Mouse (Mus musculus) embryonic facial prominence, embryonic 15.5 days (tissue): ENCODE measurements around the gene Flnc. TPM values are rescaled to one million over a fixed set of nuclear protein-coding genes. Genes with fewer than 3 reads are reported as not detected.

Experiments used
- ATAC-seq: fragments of 200-750 bp; cut with Nextera tagmentation; 2 replicates; pipeline ENCODE4 v1.8.0; 2017; ENCODE audit warnings: low read depth, moderate TSS enrichment; ENCODE audit not compliant: insufficient number of reproducible peaks, low FRiP score, low TSS enrichment
- H3K27ac ChIP-seq: fragments of 300-500 bp; sonication (generic); replicated peaks from 2 replicates; pipeline ENCODE4 v1.5.1; 2015; ENCODE audit warnings: mild to moderate bottlenecking, inconsistent platforms
- H3K27me3 ChIP-seq: fragments of 300-500 bp; sonication (generic); 2 replicates; pipeline ENCODE4 v1.6.1; 2015; ENCODE audit warnings: inconsistent platforms
- H3K36me3 ChIP-seq: fragments of 300-500 bp; sonication (generic); 2 replicates; pipeline ENCODE4 v1.6.1; 2015; ENCODE audit warnings: mild to moderate bottlenecking, inconsistent platforms
- H3K4me1 ChIP-seq: fragments of 300-500 bp; sonication (generic); 2 replicates; pipeline ENCODE4 v1.6.1; 2015; ENCODE audit warnings: inconsistent platforms
- H3K4me2 ChIP-seq: fragments of 300-500 bp; sonication (generic); replicated peaks from 2 replicates; pipeline ENCODE4 v1.6.1; 2015; ENCODE audit warnings: mild to moderate bottlenecking, inconsistent platforms
- H3K4me3 ChIP-seq: fragments of 300-500 bp; sonication (generic); replicated peaks from 2 replicates; pipeline ENCODE4 v1.5.1; 2015; ENCODE audit warnings: mild to moderate bottlenecking, inconsistent platforms
- H3K9ac ChIP-seq: fragments of 300-500 bp; sonication (generic); 2 replicates; pipeline ENCODE4 v1.6.1; 2015; ENCODE audit warnings: inconsistent platforms
- H3K9me3 ChIP-seq: fragments of 300-500 bp; sonication (generic); replicated peaks from 2 replicates; pipeline ENCODE4 v1.6.1; 2016; ENCODE audit warnings: inconsistent platforms
- WGBS: fragments of 180-500 bp; shearing (Covaris S2); methylation state at CpG from one replicate; pipeline ENCODE4 v1.1.7; 2015; 5-methylcytosine and 5-hydroxymethylcytosine counted together
- polyA plus RNA-seq: library from polyadenylated mRNA; unstranded; fragments of >200 nt; fragmentation: Nextera tagmentation; extraction: Ambion mirVana; gene quantifications from 2 replicates; pipeline ENCODE4 v1.2.1, GENCODE M21; 2015

Flnc gene
- polyA plus RNA-seq, 1 experiment from 2014 or later: 24.0 TPM

- 6% methylated on average over 6 of the region's 6 CpGs for WGBS
- 0 out of 2 replicates have a peak, but pooled peaks have one; percentile 22 for ATAC-seq
- Histone ChIP-seq H3K27me3 (peaks cover 10% of the 10 kb centered on the region; the same call in 1 of the 2 replicates), H3K9ac (0 out of 2 replicates have a peak overlapping the region, but pooled peaks have one; percentile 55), H3K36me3 (no peaks in the 10 kb centered on the region), H3K9me3 (no peaks in the 10 kb centered on the region), H3K4me3 (peak overlapping the region; percentile 75), H3K27ac (peak overlapping the region; percentile 81), H3K4me1 (peaks cover 22% of the 10 kb centered on the region), H3K4me2 (peak overlapping the region; percentile 87)
Measured at GRCm38 (mm10) chr6:29397575-29397974, 35.5 kb upstream of the Flnc start.

DNA sequence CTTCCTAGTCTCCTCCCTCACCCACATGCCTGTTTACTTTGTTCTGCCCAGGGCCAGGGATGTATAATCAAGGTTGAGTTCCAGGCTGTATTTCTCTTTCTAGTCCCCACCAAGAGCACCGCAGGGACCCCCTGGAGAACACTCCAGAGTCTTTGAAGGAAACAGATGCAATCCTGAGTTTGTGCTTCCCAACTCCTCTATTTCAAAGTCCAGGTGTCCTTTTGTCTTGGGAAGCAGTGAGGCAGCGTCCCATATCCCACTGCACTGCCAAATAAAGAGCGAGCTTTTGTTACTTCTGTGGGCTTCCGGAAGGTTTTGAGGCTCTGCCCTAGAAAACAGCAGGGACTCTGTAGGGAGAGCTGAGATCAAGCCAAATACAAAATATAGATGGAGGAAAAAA lies 33.2 kb upstream of the Flnc start:
- no peak overlapping the region for H3K9ac ChIP-seq
- no peak for ATAC-seq
- peaks cover 24% of the 10 kb centered on the region for H3K4me1 ChIP-seq
- H3K27ac ChIP-seq: no peak overlapping the region
- no peak overlapping the region for H3K4me3 ChIP-seq
- H3K9me3 ChIP-seq: no peaks in the 10 kb centered on the region
- no peak overlapping the region for H3K4me2 ChIP-seq
- WGBS: 85% methylated on average over 4 of the region's 4 CpGs
- no peaks in the 10 kb centered on the region for H3K36me3 ChIP-seq
- H3K27me3 ChIP-seq: peaks cover 8% of the 10 kb centered on the region; the same call in 1 of the 2 replicates

DNA sequence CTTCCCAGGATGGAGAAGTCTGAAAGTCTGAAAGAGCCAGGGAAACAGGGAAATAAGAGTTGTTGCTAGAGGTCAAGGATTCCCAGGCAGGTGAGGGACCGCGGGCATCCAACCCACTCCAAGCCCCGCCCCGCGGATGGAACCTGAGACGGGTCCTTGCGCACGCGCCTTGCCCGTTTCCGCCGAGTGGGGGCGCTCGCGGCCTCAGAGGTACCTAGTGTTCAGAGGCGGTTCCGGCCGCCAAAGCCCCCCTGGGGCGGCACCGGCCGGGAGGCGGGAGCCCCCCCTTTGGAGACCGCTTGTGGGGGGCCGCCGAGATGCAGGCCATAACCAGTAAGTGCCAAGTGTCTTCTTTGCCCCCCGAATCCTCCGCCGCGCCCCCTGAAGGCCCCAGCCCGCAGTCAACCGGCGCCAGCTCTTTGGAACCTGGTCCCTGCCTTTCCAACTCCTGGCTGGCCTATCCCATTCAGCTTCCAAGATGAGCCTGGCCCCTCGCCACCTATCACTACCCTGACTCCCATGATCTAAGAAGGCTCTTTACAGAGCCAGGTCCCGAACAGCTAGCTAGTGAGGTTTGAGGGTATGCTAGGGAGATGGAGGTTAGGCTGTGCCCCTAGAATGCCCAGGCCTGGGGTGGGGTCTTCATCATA lies 30.2 kb upstream of the Flnc start:
- ATAC-seq: no peak
- Histone ChIP-seq H3K36me3 (peaks cover 9% of the 10 kb centered on the region; the same call in 1 of the 2 replicates), H3K9me3 (no peaks in the 10 kb centered on the region), H3K4me2 (peak overlapping the region; percentile 42), H3K27ac (no peak overlapping the region), H3K4me3 (peak overlapping the region; percentile 22; the same call in 1 of the 2 replicates), H3K27me3 (0 out of 2 replicates have a peak, but pooled peaks cover 7% of the 10 kb centered on the region), H3K9ac (no peak overlapping the region), H3K4me1 (peaks cover 7% of the 10 kb centered on the region)
- 7% methylated on average over 34 of the region's 34 CpGs for WGBS

DNA sequence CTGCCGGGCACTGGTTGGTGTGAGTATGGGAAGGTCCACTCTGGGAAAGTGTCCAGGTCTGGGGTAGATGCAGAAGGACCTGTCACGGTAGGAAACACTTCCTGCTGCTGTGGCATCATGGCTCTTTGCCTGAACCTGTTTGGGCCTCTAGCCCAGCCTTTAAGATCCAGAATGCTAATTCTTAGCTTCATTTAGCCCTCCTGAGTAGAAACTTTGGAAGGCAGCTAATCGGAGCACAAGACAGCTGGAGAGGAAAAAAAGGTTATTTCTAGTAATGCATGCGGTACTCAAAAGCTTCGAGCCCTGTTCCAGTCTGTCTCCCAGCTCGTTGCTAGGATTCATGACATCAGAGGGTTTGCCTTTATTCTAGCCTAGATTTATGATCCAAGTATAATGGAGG lies 26.6 kb upstream of the Flnc start:
- H3K27ac ChIP-seq: no peak overlapping the region
- H3K4me2 ChIP-seq: no peak overlapping the region
- 0 out of 2 replicates have a peak, but pooled peaks cover 7% of the 10 kb centered on the region for H3K27me3 ChIP-seq
- no peak overlapping the region for H3K9ac ChIP-seq
- H3K9me3 ChIP-seq: no peaks in the 10 kb centered on the region
- no peak overlapping the region for H3K4me3 ChIP-seq
- ATAC-seq: no peak
- peaks cover 26% of the 10 kb centered on the region; the same call in 1 of the 2 replicates for H3K36me3 ChIP-seq
- 81% methylated on average over 6 of the region's 6 CpGs for WGBS
- H3K4me1 ChIP-seq: peaks cover 7% of the 10 kb centered on the region; the same call in 1 of the 2 replicates

DNA sequence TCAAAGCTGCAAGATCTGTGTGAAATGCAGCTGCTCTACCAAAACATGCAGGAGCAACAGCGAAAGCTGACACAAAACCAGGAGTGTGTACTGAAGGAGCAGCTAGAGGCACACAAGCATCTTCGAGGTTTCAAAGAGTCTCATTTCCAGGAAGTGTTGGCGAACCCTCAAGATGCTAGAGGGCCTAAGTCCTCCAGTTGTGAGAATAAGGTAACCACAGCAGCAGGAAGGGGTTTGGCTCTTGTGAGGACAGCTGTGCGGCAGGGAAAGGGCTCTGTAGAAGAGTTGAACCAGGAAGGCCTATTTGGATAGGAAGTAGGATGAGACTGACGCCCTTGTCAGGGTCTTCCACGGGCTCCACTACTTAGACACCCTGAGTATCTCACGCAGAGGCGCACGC lies 17.6 kb upstream of the Flnc start:
- H3K36me3 ChIP-seq: peaks cover 31% of the 10 kb centered on the region
- no peak for ATAC-seq
- 78% methylated on average over 9 of the region's 9 CpGs for WGBS
- no peaks in the 10 kb centered on the region for H3K4me1 ChIP-seq
- H3K4me2 ChIP-seq: no peak overlapping the region
- H3K27ac ChIP-seq: no peak overlapping the region
- no peaks in the 10 kb centered on the region for H3K27me3 ChIP-seq
- H3K9me3 ChIP-seq: no peaks in the 10 kb centered on the region
- H3K4me3 ChIP-seq: no peak overlapping the region
- no peak overlapping the region for H3K9ac ChIP-seq

- H3K27ac ChIP-seq: no peak overlapping the region
- no peak overlapping the region for H3K4me2 ChIP-seq
- no peak overlapping the region for H3K4me3 ChIP-seq
- H3K27me3 ChIP-seq: no peaks in the 10 kb centered on the region
- peaks cover 9% of the 10 kb centered on the region; the same call in 1 of the 2 replicates for H3K36me3 ChIP-seq
- H3K4me1 ChIP-seq: no peaks in the 10 kb centered on the region
- no peak for ATAC-seq
- 83% methylated on average over 2 of the region's 2 CpGs for WGBS
- H3K9ac ChIP-seq: no peak overlapping the region
- H3K9me3 ChIP-seq: no peaks in the 10 kb centered on the region
Measured at GRCm38 (mm10) chr6:29420596-29420995, 12.5 kb upstream of the Flnc start.

GRCm38 (mm10) chr6:29425118-29425517 lies 7.9 kb upstream of the Flnc start:
- no peak overlapping the region for H3K4me3 ChIP-seq
- H3K4me1 ChIP-seq: no peaks in the 10 kb centered on the region
- WGBS: 83% methylated on average over 8 of the region's 8 CpGs
- H3K27ac ChIP-seq: no peak overlapping the region
- no peak for ATAC-seq
- no peak overlapping the region for H3K4me2 ChIP-seq
- H3K9me3 ChIP-seq: no peaks in the 10 kb centered on the region
- no peaks in the 10 kb centered on the region for H3K27me3 ChIP-seq
- H3K9ac ChIP-seq: no peak overlapping the region
- H3K36me3 ChIP-seq: no peaks in the 10 kb centered on the region

DNA sequence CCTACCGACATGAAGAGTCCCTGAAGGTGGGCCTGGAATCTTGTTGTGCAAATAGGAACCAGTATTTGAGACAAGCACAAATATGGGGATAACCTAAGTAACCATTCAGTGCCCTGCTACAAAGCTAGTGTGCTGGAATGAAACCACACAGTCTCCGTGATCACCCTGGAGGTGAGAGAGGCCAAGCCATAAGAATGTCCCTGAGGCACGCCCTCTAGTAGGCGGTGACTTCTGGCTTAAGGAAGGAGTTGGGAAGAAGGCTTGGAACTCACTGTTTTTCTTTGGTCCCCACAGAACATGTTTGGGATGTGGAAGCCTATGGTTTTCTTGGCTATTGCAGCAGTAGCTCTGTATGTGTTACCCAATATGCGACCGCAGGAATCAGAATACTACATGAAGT lies 6.7 kb upstream of the Flnc start:
- WGBS: 73% methylated on average over 6 of the region's 6 CpGs
- Histone ChIP-seq H3K9ac (no peak overlapping the region), H3K4me3 (no peak overlapping the region), H3K27me3 (no peaks in the 10 kb centered on the region), H3K36me3 (no peaks in the 10 kb centered on the region), H3K9me3 (no peaks in the 10 kb centered on the region), H3K4me2 (no peak overlapping the region), H3K4me1 (peaks cover 6% of the 10 kb centered on the region), H3K27ac (no peak overlapping the region)
- no peak for ATAC-seq

DNA sequence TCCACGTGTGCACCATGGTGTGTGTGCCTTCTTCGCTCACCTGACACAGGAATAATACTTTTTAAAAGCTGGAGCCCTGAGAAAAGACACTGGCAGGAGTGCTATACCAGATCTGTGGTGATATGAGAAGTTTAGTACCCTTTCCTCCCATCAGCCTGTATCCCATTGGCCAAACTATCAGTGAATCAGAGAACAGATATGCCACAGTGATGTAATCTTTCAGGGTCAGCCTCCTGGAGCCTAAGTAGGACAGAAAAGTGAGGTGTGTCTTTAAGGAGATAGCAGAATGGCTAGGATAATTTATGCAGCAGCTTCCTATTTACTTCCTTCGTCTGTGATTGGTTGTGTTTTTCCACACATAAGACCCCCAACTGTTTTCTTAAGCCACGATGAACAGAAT lies 4.9 kb upstream of the Flnc start:
- no peaks in the 10 kb centered on the region; the same call in 1 of the 2 replicates for H3K27me3 ChIP-seq
- peaks cover 22% of the 10 kb centered on the region for H3K4me1 ChIP-seq
- no peak overlapping the region for H3K27ac ChIP-seq
- no peak overlapping the region for H3K9ac ChIP-seq
- no peak overlapping the region for H3K4me3 ChIP-seq
- WGBS: 56% methylated on average over 4 of the region's 4 CpGs
- H3K9me3 ChIP-seq: no peaks in the 10 kb centered on the region
- no peaks in the 10 kb centered on the region for H3K36me3 ChIP-seq
- no peak overlapping the region for H3K4me2 ChIP-seq
- ATAC-seq: no peak

DNA sequence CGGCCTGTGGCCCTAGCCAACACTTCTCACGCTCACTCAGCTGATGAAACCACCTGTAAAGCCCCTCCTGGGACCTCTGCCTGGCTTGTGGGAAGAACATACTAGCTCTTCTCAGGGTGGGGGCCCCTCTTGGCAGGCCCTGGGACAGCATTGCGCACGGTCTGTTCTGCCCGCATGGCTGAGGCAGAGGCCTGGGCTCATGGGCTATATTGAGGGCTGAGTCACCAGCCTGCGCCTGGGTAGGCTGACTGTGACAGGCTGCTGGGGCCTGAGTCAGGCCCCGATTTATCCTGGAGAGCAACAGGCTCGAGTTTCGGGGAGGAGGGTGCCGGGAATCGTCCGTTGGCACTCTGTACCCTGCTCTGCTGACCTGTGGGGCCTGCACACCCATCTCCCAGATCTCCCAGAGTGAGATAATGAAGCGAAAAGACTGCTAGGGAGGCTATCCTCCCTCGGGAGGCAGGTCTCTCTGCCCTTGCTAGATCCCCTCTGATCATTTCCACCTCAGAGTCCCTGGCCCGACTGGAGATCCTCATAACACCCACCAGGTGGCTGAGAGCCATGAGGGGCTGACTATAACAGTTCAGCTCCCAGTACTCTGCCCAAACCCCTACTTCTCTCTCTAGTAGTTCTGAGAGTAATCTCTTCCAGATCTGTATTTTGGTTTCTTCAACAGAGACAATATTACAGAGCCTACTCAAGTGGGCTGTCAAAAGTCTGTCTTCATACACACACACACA lies 2.2 kb upstream of the Flnc start:
- H3K4me1 ChIP-seq: peaks cover 36% of the 10 kb centered on the region

DNA sequence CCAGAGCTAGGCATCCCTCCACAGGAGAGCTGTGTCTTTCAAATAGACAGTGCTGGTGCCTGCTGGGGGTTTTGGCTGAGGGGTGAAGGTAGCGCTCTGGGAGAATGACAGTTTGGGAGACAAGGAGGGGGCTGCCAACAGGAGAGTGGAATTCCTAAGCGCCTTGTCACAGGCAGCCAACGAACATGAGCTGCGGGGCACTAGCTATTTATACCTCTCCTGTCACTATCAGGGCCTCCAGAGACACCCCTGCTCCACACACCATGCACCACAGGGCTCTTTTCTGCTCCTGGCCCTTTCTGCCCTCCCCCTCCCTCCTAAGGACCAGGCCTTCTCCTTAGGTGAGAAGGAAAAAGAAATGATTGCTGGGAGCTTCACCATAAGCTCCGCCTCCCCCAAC lies 1.6 kb upstream of the Flnc start:
- Histone ChIP-seq H3K36me3 (no peaks in the 10 kb centered on the region), H3K9ac (no peak overlapping the region), H3K9me3 (no peaks in the 10 kb centered on the region), H3K4me3 (no peak overlapping the region), H3K27ac (peak overlapping the region; percentile 58), H3K4me1 (peaks cover 42% of the 10 kb centered on the region), H3K27me3 (no peaks in the 10 kb centered on the region; the same call in 1 of the 2 replicates), H3K4me2 (no peak overlapping the region)
- 20% methylated on average over 5 of the region's 5 CpGs for WGBS
- no peak for ATAC-seq

More for the DNA sequence above, 2.2 kb upstream of the Flnc start:
- H3K9me3 ChIP-seq: no peaks in the 10 kb centered on the region
- H3K9ac ChIP-seq: no peak overlapping the region
- H3K4me2 ChIP-seq: no peak overlapping the region
- H3K27ac ChIP-seq: peak overlapping the region; percentile 58
- 44% methylated on average over 15 of the region's 15 CpGs for WGBS
- H3K4me3 ChIP-seq: no peak overlapping the region
- H3K27me3 ChIP-seq: no peaks in the 10 kb centered on the region; the same call in 1 of the 2 replicates
- ATAC-seq: no peak
- H3K36me3 ChIP-seq: no peaks in the 10 kb centered on the region
